Comparison of ENCODE assay signal across 1 mouse cellular context in genomic region chr15:89428821-89429351, GRCm38 (mm10).
TF ChIP-seq lines count a peak whose summit lies in the region.

No protein-coding gene starts in this region.

TF ChIP-seq in MEL, 35 proteins besides CTCF, POLR2A, EP300 and RAD21 (continued from another document):
- no peak for TF ChIP-seq ZC3H11A (IDR thresholded peaks at IDR 0.05; ENCODE audit: low read depth, low read length)
- no peak for TF ChIP-seq GATA1 (IDR thresholded peaks at IDR 0.05; ENCODE audit: low read depth, low read length)
